Mouse (Mus musculus): ENCODE measurements around the gene Atp7a.

Atp7a gene

GRCm38 (mm10) chrX:106171106-106171852 is 144.2 kb downstream of the Atp7a start:
- peak; percentile 75 to 86 for DNase-seq (ENCODE audit: low spot score in 2 of 2)

- no peak for DNase-seq (ENCODE audit: low spot score in 2 of 2)
Observed at GRCm38 (mm10) chrX:106171853-106172154, 144.7 kb downstream of the Atp7a start.
